Mouse (Mus musculus): ENCODE measurements around the gene Ube2v1. TPM values are rescaled to one million over a fixed set of nuclear protein-coding genes. Genes with fewer than 3 reads are reported as not detected.

The Ube2v1 gene
- polyA plus RNA-seq, 1 experiment from 2014 or later, result 326 TPM

DNA sequence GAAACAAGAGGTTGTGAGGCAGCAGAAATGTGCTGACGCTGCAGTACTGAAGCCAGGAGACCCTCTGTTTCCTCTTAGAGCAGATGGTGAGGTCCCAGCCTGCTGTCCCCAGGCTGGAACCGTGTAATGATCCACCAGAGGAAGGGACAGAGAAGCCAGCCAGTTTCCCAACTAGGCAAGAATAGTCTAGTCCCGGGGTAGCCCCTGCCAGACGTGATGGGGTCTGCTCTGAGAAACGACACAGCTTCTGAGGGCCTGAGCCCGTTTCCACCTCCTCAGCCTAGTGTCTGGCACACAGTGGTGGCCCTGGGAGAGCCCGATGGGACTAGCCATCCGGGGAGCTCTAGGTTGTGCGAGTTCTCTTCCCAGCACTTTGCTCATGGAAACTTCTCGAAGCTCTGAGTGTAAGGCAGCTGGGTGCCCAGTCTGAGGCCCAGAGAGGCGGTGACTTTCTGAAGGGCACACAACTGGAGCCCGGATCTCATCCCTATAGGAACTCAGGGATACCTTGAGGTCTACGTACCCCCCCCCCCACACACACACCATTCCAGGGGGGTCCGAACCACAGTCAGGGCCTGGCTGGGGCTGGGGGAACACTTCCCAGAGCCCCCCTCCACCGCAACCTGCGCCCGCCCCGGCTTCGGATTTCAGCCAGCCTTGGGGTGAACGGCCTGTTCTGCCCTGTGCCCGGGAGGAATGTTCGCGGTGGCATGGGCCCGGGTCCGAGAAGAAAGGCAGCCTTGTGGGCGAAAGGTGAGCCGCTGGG lies 35.0 kb downstream of the Ube2v1 start:
- Histone ChIP-seq H3K9ac (peak overlapping the region; percentile 53), H3K4me1 (peaks cover 27% of the 10 kb centered on the region), H3K4me3 (no peak overlapping the region), H3K27ac (no peak overlapping the region), H3K9me3 (no peaks in the 10 kb centered on the region), H3K27me3 (replicated peaks) (0 out of 2 replicates have a peak, but pooled peaks cover 9% of the 10 kb centered on the region), H3K36me3 (no peaks in the 10 kb centered on the region), H3K4me2 (replicated peaks) (peak overlapping the region; percentile 52)
- 44% methylated on average over 27 of the region's 27 CpGs for WGBS
- 0 out of 2 replicates have a peak, but pooled peaks have one; percentile 27 for ATAC-seq (ENCODE audit: low FRiP score, low read depth)

DNA sequence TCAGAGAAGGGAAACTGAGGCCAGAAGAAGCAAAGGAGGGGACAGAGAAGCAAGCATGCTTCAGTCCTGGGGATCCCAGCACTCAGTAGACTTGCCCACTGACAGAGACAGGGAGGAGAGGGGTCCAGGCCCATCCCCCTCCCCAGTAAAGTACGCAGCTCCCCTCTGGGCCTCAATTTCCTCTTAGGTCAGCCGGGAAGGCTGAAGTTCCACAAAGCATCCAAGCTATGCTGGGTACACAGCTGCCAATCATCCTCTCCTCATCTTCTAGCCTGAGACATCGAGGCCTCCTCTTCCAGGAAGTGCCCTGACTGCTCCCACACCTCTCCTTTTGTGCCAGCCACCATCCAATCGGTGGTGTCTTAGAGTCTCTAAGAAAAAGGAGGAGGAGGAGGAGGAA lies 35.6 kb downstream of the Ube2v1 start:
- 0 out of 2 replicates have a peak, but pooled peaks cover 9% of the 10 kb centered on the region for H3K27me3 ChIP-seq (replicated peaks)
- H3K36me3 ChIP-seq, result no peaks in the 10 kb centered on the region
- no peak overlapping the region for H3K9ac ChIP-seq
- no peak overlapping the region for H3K27ac ChIP-seq
- 54% methylated on average over 3 of the region's 4 CpGs for WGBS
- H3K4me2 ChIP-seq (replicated peaks), result no peak overlapping the region; the same call in 1 of the 2 replicates
- no peak for ATAC-seq (ENCODE audit: low FRiP score, low read depth)
- H3K4me3 ChIP-seq, result no peak overlapping the region
- H3K4me1 ChIP-seq, result peaks cover 27% of the 10 kb centered on the region
- H3K9me3 ChIP-seq, result no peaks in the 10 kb centered on the region

DNA sequence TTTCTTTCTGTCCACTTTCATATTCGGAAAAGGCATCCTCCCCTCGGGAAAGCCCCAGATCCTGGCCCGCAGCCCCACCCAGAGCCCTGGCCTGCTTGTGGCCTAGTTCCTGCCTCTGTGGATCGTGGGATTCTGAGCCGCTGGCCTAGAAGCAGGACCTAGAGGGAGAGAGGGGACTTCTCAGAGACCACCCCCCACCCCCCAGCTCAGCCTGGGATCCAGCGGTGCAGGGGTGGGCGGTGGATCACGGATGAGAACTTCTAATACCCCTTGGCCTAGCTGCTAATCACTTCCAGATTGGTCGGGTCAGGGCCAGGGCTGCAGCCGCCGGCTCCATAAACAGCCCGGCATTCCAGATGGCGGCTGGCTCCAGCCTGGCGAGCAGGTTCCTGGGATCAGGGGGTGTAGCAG lies 36.1 kb downstream of the Ube2v1 start:
- Histone ChIP-seq H3K4me2 (replicated peaks) (no peak overlapping the region; the same call in 1 of the 2 replicates), H3K4me3 (no peak overlapping the region), H3K36me3 (no peaks in the 10 kb centered on the region), H3K27me3 (replicated peaks) (0 out of 2 replicates have a peak, but pooled peaks cover 9% of the 10 kb centered on the region), H3K9ac (no peak overlapping the region), H3K9me3 (no peaks in the 10 kb centered on the region), H3K4me1 (peaks cover 27% of the 10 kb centered on the region), H3K27ac (no peak overlapping the region)
- no peak for ATAC-seq (ENCODE audit: low FRiP score, low read depth)
- 34% methylated on average over 14 of the region's 14 CpGs for WGBS

DNA sequence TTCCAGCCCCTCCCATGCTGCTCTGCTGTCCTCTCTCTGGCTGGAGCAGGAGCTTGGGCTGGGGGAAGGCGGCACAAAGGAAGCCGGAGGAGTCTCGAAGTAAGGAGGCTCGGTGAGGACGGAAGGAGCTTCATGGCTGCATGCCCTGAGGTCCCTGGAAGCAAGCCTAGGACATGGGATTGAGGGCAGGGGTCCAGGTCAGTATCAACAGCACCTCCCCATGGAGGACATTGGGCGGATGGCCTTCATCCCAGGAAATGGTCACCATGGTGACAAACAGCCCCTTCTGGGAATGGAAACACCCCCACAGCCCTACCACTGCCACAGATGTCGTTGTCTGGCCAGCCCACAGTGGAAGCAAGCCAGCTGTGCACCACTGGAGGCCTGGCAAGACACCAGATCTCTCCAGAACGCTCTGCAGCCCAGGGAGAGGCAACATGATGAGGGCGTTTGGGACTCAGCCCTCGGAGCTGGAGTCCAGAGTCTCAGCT lies 37.4 kb downstream of the Ube2v1 start:
- Histone ChIP-seq H3K27ac (no peak overlapping the region), H3K27me3 (replicated peaks) (0 out of 2 replicates have a peak, but pooled peaks cover 9% of the 10 kb centered on the region), H3K4me3 (no peak overlapping the region), H3K9me3 (no peaks in the 10 kb centered on the region), H3K4me2 (replicated peaks) (0 out of 2 replicates have a peak overlapping the region, but pooled peaks have one; percentile 14), H3K9ac (no peak overlapping the region), H3K36me3 (no peaks in the 10 kb centered on the region), H3K4me1 (peaks cover 28% of the 10 kb centered on the region)
- no peak for ATAC-seq (ENCODE audit: low FRiP score, low read depth)
- 35% methylated on average over 10 of the region's 10 CpGs for WGBS

DNA sequence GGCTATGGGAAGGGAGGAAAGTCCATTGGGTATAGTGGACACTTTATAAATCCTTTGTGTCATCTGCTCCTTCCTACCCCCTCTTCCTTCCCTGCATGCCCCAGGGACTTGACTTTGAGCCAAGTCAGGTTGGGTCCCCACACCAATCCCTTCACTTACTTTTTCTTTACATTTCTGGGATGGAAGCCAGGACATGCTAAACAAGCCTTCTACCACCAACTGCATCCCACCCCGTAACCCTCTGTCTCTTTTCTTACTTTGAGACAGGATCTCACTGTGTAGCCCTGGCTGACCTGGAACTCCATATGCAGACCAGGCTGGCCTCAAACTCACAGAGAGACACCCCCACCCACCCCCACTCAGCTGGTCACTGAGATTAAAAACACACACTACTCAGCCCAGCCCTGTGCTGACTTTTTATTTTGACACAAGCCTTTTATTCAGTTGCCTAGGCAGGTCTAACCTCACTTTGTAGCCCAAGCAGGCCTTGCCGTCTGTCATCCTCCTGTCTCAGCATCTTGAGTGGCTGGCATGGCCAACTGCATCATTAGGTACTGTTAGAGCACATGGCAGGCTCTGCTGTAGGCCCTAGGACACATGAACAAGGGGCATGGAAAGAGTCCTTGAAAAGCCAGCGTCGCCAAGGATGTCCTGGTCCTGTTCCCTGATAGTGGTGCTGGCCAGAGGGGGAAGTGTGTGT lies 38.2 kb downstream of the Ube2v1 start:
- WGBS, result 86% methylated on average over 4 of the region's 4 CpGs
- no peak overlapping the region for H3K4me2 ChIP-seq (replicated peaks)
- H3K4me3 ChIP-seq, result no peak overlapping the region
- H3K9ac ChIP-seq, result no peak overlapping the region
- 0 out of 2 replicates have a peak, but pooled peaks cover 9% of the 10 kb centered on the region for H3K27me3 ChIP-seq (replicated peaks)
- no peaks in the 10 kb centered on the region for H3K9me3 ChIP-seq
- no peaks in the 10 kb centered on the region for H3K36me3 ChIP-seq
- no peak overlapping the region for H3K27ac ChIP-seq
- peaks cover 36% of the 10 kb centered on the region for H3K4me1 ChIP-seq
- no peak for ATAC-seq (ENCODE audit: low FRiP score, low read depth)

DNA sequence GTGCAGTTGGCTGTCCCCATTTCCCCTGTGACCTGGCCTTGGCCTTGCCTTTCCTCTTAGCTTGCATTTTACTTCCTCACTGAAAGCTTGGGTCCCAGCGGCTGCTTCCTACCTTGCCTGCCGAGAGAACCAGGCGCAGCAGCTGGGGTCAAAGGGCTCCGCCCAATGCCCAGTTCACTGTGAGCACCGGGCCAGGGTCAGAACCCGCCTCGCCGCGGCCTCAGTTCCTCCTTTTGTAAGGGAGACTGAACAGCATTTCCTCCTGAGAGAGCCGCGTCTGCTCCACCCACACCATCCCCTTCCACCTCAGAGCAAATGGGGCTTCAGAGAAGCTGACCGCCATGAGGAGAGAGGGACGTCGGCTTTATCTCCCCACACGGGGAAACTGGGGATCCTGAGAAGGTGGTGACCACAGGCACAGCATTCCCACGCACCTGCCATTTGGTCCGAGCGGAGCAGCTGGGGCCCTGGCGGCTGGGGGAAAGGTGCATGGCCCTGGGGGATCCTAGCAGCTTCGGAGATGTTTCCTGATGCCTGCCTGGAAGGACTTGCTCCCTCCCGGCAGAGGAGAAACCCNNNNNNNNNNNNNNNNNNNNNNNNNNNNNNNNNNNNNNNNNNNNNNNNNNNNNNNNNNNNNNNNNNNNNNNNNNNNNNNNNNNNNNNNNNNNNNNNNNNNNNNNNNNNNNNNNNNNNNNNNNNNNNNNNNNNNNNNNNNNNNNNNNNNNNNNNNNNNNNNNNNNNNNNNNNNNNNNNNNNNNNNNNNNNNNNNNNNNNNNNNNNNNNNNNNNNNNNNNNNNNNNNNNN lies 42.9 kb downstream of the Ube2v1 start:
- Histone ChIP-seq H3K27me3 (replicated peaks) (no peaks in the 10 kb centered on the region), H3K36me3 (no peaks in the 10 kb centered on the region), H3K4me3 (no peak overlapping the region), H3K9ac (peak overlapping the region; percentile 6; the same call in 1 of the 2 replicates), H3K4me2 (replicated peaks) (peak overlapping the region; percentile 36), H3K27ac (no peak overlapping the region), H3K4me1 (peaks cover 23% of the 10 kb centered on the region), H3K9me3 (no peaks in the 10 kb centered on the region)
- ATAC-seq (ENCODE audit: low FRiP score, low read depth), result no peak
- WGBS, result 11% methylated on average over 21 of the region's 21 CpGs

DNA sequence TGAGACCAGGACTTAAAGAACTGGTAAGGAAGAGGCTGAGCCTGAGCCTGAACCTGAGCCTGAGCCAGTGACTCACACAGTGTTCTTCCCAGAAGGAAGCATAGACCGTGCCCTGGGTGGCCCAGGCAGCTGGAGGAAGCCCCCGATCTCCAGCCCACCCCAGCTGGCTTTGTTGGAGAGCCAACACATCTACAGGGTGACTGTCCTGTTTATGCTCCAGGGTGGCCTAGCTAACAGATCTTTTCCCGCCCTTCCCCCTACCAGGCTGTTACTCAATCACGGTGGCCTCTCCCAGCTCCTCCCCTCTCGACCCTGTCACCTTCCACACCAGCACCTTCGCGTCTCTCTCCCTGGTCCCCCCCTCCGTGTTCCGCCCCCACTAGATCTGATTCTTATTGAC lies 44.9 kb downstream of the Ube2v1 start:
- Histone ChIP-seq H3K9me3 (no peaks in the 10 kb centered on the region), H3K27ac (no peak overlapping the region), H3K4me3 (no peak overlapping the region), H3K36me3 (no peaks in the 10 kb centered on the region), H3K4me1 (peaks cover 35% of the 10 kb centered on the region), H3K27me3 (replicated peaks) (no peaks in the 10 kb centered on the region), H3K4me2 (replicated peaks) (no peak overlapping the region), H3K9ac (no peak overlapping the region)
- 18% methylated on average over 9 of the region's 9 CpGs for WGBS
- no peak for ATAC-seq (ENCODE audit: low FRiP score, low read depth)

DNA sequence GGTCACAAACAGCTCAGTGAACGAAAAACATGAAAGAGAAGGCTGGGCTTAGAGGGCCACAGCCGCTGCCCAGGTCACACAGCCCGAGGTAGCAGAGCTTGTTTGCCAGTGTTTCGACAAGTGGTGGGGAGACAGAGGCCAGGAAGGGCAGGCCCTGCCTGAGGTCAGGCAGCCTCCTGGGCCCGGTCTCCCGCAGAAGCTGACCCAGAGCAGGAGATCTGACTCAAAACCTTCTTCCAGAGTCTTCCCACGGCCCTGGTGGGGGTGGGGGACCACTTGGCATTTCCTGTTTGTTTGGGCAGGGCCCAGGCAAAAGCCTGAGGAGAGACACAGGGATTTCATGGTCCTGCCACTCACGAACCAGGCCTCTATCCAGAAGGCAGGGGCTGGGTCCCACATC lies 45.9 kb downstream of the Ube2v1 start:
- Histone ChIP-seq H3K27me3 (replicated peaks) (no peaks in the 10 kb centered on the region), H3K9me3 (no peaks in the 10 kb centered on the region), H3K9ac (0 out of 2 replicates have a peak overlapping the region, but pooled peaks have one; percentile 8), H3K36me3 (no peaks in the 10 kb centered on the region), H3K27ac (no peak overlapping the region), H3K4me2 (replicated peaks) (no peak overlapping the region), H3K4me1 (peaks cover 35% of the 10 kb centered on the region), H3K4me3 (no peak overlapping the region)
- 26% methylated on average over 8 of the region's 8 CpGs for WGBS
- no peak for ATAC-seq (ENCODE audit: low FRiP score, low read depth)

DNA sequence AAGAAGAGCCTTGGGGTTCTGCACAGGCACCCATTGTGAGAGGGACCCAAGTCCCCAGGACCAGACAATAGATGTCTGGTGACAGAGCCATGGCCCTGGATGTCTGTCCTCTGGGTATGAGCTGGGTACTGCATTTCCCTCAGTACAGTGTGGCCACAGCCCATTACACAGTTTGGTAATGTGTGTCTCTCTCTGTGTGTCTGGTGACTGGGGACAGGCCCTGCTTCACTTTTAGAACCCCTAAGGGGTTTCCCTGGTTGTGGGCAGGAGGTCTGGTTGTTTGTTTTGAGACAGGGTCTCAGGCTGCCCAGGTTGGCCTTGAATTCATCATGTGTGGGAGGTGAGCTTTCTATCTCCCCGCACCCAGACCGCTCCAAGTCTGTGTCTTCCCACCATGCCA lies 46.6 kb downstream of the Ube2v1 start:
- Histone ChIP-seq H3K9ac (no peak overlapping the region), H3K4me3 (no peak overlapping the region), H3K4me2 (replicated peaks) (no peak overlapping the region), H3K4me1 (peaks cover 35% of the 10 kb centered on the region), H3K36me3 (no peaks in the 10 kb centered on the region), H3K27me3 (replicated peaks) (no peaks in the 10 kb centered on the region), H3K27ac (no peak overlapping the region), H3K9me3 (no peaks in the 10 kb centered on the region)
- no peak for ATAC-seq (ENCODE audit: low FRiP score, low read depth)
- 82% methylated on average over 2 of the region's 2 CpGs for WGBS

DNA sequence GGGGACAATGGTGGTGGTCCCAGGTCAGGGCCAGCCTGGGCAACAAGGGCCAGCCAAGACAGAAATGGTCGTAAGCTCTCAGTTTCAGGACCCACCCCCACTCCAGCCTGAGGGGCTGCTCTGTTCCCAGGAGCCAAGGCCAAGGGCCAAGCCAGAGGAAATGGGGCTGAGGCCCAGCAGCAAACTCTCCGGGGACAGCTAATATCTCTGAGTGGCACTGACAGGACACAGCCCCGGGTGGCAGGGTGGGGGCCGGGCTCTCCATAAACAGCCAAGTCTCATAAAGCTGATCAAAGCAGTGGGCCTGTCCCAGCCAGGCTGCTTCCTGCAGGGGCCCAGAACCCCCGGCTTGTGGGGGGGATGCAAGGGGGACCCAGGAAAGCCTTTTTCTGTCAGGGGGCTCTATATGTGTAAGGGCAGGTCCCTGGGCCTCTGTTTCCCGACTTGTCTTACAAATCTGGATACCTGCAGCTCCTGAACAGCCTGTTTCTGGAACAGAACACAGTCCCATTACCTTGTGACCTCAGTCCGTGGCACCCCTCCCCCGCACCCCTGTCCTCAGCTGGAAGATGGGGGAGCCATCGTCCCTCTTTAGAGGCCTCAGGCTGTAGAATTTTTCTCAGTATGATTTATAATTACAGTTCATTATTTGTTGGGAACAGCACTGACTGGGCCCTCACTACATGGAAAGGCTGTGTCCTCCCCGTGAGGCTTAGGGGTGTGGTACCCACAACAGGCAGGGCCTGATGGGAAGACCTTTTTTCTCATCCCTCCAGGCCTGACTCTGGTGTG lies 48.5 kb downstream of the Ube2v1 start:
- 0 out of 2 replicates have a peak overlapping the region, but pooled peaks have one; percentile 14 for H3K9ac ChIP-seq
- 30% methylated on average over 10 of the region's 10 CpGs for WGBS
- H3K4me1 ChIP-seq, result peaks cover 28% of the 10 kb centered on the region

DNA sequence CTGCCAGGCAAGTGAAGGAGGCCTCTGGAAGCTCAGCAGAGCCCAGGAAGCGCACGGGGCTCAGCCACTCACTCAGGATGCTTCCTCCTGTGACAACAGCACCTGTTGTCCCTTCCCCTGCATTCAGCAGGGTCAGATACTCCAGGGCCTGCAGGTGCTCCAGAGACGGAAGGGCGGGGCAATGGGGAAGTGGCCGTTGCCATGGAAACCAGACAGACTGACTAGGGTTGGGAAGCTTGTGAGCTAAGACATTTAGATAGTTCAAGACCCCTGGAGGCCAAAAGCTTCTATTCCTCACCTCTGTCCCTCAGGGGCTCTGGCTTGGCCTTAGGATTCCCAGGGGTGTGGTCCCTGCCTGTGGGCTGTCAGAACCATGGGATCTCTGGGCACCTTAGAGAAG lies 53.4 kb downstream of the Ube2v1 start:
- H3K4me2 ChIP-seq (replicated peaks), result no peak overlapping the region
- WGBS, result 31% methylated on average over 5 of the region's 5 CpGs
- H3K27ac ChIP-seq, result no peak overlapping the region
- H3K36me3 ChIP-seq, result no peaks in the 10 kb centered on the region
- no peak overlapping the region for H3K9ac ChIP-seq
- H3K4me3 ChIP-seq, result no peak overlapping the region
- ATAC-seq (ENCODE audit: low FRiP score, low read depth), result no peak
- H3K9me3 ChIP-seq, result no peaks in the 10 kb centered on the region
- H3K27me3 ChIP-seq (replicated peaks), result no peaks in the 10 kb centered on the region
- H3K4me1 ChIP-seq, result peaks cover 12% of the 10 kb centered on the region

More for the DNA sequence above, 48.5 kb downstream of the Ube2v1 start:
- no peak for ATAC-seq (ENCODE audit: low FRiP score, low read depth)
- H3K27me3 ChIP-seq (replicated peaks), result no peaks in the 10 kb centered on the region
- H3K9me3 ChIP-seq, result no peaks in the 10 kb centered on the region
- no peak overlapping the region for H3K4me2 ChIP-seq (replicated peaks)
- no peaks in the 10 kb centered on the region for H3K36me3 ChIP-seq
- H3K27ac ChIP-seq, result no peak overlapping the region
- no peak overlapping the region for H3K4me3 ChIP-seq

Measured in neural tube, embryonic 12.5 days (tissue).